8 mouse cellular contexts compared by ENCODE assay signal in the genomic region with DNA sequence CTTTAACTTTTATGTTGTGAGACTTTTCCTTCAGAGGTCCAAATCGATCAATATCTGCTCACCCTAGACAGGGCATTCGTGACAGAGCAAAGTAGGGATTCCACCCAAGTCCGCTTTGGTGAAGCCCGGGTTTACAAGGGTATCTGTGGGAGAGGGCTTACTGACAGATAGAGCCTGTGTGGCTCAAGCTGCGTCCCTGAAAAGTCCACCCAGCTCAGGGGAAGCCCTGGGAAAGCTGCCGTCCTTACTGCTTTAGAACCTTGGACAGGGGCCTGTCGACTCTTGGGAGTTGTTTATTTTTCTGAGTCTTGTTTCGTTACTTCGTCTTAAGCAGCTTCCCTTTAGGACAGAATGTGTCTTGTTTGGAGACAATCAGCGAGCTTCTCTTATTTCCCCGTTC. TPM values are rescaled to one million over a fixed set of nuclear protein-coding genes. Genes with fewer than 3 reads are reported as not detected.
DNase-seq lines count a peak whose midpoint lies in the region; ATAC-seq lines count a peak whose summit lies in the region.

No protein-coding gene starts in this region.

- no peak overlapping the region for H3K9ac ChIP-seq in liver, embryonic 11.5 days (ENCODE audit: low read depth, low read length)
- H3K9ac ChIP-seq in embryonic facial prominence, embryonic 12.5 days: no peak overlapping the region
- H3K9ac ChIP-seq in intestine, embryonic 14.5 days (ENCODE audit: low read length): no peak overlapping the region
- H3K9ac ChIP-seq in midbrain, embryonic 12.5 days (replicated peaks): peak overlapping the region; percentile 86; the same call in 1 of the 2 replicates

- no peak overlapping the region for H3K27ac ChIP-seq in liver, embryonic 11.5 days (ENCODE audit: low read depth, low read length)
- no peak overlapping the region for H3K27ac ChIP-seq in embryonic facial prominence, embryonic 12.5 days
- no peak overlapping the region for H3K27ac ChIP-seq in intestine, embryonic 14.5 days (ENCODE audit: low read depth)
- no peak overlapping the region for H3K27ac ChIP-seq in midbrain, embryonic 12.5 days (replicated peaks)

- peaks cover 5% of the 10 kb centered on the region for H3K4me1 ChIP-seq in liver, embryonic 11.5 days (replicated peaks; ENCODE audit: control insufficient read depth, insufficient read depth, low read length)
- 0 out of 2 replicates have a peak, but pooled peaks cover 7% of the 10 kb centered on the region for H3K4me1 ChIP-seq in embryonic facial prominence, embryonic 12.5 days
- H3K4me1 ChIP-seq in intestine, embryonic 14.5 days (replicated peaks; ENCODE audit: control insufficient read depth, insufficient read depth, low read length): no peaks in the 10 kb centered on the region
- peaks cover 10% of the 10 kb centered on the region for H3K4me1 ChIP-seq in midbrain, embryonic 12.5 days

- H3K4me3 ChIP-seq in liver, embryonic 11.5 days (ENCODE audit: low read depth, low read length): peak overlapping the region; percentile 4; the same call in 1 of the 2 replicates
- no peak overlapping the region for H3K4me3 ChIP-seq in embryonic facial prominence, embryonic 12.5 days
- peak overlapping the region; percentile 68; the same call in 1 of the 2 replicates for H3K4me3 ChIP-seq in intestine, embryonic 14.5 days (ENCODE audit: low read depth, low read length)
- peak overlapping the region; percentile 68 for H3K4me3 ChIP-seq in midbrain, embryonic 12.5 days

- 11% methylated on average over 11 of the region's 11 CpGs for WGBS in liver, embryonic 11.5 days
- 10% methylated on average over 11 of the region's 11 CpGs for WGBS in embryonic facial prominence, embryonic 12.5 days
- WGBS in intestine, embryonic 14.5 days: 11% methylated on average over 11 of the region's 11 CpGs
- 9% methylated on average over 11 of the region's 11 CpGs for WGBS in midbrain, embryonic 12.5 days

- no peaks in the 10 kb centered on the region for H3K9me3 ChIP-seq in liver, embryonic 11.5 days (ENCODE audit: control insufficient read depth, low read length)
- H3K9me3 ChIP-seq in embryonic facial prominence, embryonic 12.5 days: no peaks in the 10 kb centered on the region
- H3K9me3 ChIP-seq in intestine, embryonic 14.5 days (ENCODE audit: control insufficient read depth, low read length): no peaks in the 10 kb centered on the region
- H3K9me3 ChIP-seq in midbrain, embryonic 12.5 days: no peaks in the 10 kb centered on the region

- ATAC-seq in liver, embryonic 11.5 days (replicated peaks; ENCODE audit: low FRiP score): no peak
- ATAC-seq in embryonic facial prominence, embryonic 12.5 days (ENCODE audit: insufficient number of reproducible peaks, insufficient read depth, low FRiP score, low TSS enrichment): no peak
- no peak for ATAC-seq in intestine, embryonic 14.5 days (replicated peaks; ENCODE audit: low FRiP score, low TSS enrichment, low read depth)
- no peak for ATAC-seq in midbrain, embryonic 12.5 days (ENCODE audit: low FRiP score, low read depth)

- peak; percentile 45 for DNase-seq in liver, embryonic 11.5 days (ENCODE audit: low spot score)
- no peak for DNase-seq in liver
- DNase-seq in intestine, embryonic 14.5 days (ENCODE audit: low spot score): peak; percentile 57
- DNase-seq in thymus, postnatal 36 days: no peak
- no peak for DNase-seq in right cerebral cortex, postnatal 10 days (ENCODE audit: low spot score in 2 of 2)
- no peak for DNase-seq in gastrocnemius, postnatal 25 days

- H3K27me3 ChIP-seq in liver, embryonic 11.5 days (replicated peaks; ENCODE audit: control insufficient read depth, insufficient read depth, low read length): peaks cover 6% of the 10 kb centered on the region
- H3K27me3 ChIP-seq in embryonic facial prominence, embryonic 12.5 days: peaks cover 17% of the 10 kb centered on the region
- H3K27me3 ChIP-seq in intestine, embryonic 14.5 days (replicated peaks; ENCODE audit: control insufficient read depth, insufficient read depth, low read length): peaks cover 24% of the 10 kb centered on the region; the same call in 1 of the 2 replicates
- peaks cover 34% of the 10 kb centered on the region for H3K27me3 ChIP-seq in midbrain, embryonic 12.5 days

- no peaks in the 10 kb centered on the region for H3K36me3 ChIP-seq in liver, embryonic 11.5 days (ENCODE audit: control insufficient read depth, insufficient read depth, low read length)
- no peaks in the 10 kb centered on the region for H3K36me3 ChIP-seq in embryonic facial prominence, embryonic 12.5 days
- H3K36me3 ChIP-seq in intestine, embryonic 14.5 days (ENCODE audit: control insufficient read depth, insufficient read depth, low read length): no peaks in the 10 kb centered on the region
- no peaks in the 10 kb centered on the region for H3K36me3 ChIP-seq in midbrain, embryonic 12.5 days

- H3K4me2 ChIP-seq in liver, embryonic 11.5 days: peak overlapping the region; percentile 100
- peak overlapping the region; percentile 98 for H3K4me2 ChIP-seq in embryonic facial prominence, embryonic 12.5 days (replicated peaks)
- H3K4me2 ChIP-seq in intestine, embryonic 14.5 days (ENCODE audit: low read length): peak overlapping the region; percentile 100
- peak overlapping the region; percentile 98 for H3K4me2 ChIP-seq in midbrain, embryonic 12.5 days (replicated peaks)

RNA-seq across cellular contexts. Expression of a gene that starts 1.0 kb away (rescaled TPM):
- polyA plus RNA-seq in liver, embryonic 11.5 days (2014; fragmentation: Nextera tagmentation; extraction: Ambion mirVana): 0.43 and 0.47 TPM in 2 replicates
- polyA plus RNA-seq in embryonic facial prominence, embryonic 12.5 days (2016; fragmentation: Nextera tagmentation; extraction: Ambion mirVana): 1.3 and 1.6 TPM in 2 replicates
- 0.73 and 0.99 TPM in 2 replicates for polyA plus RNA-seq in intestine, embryonic 14.5 days (2014; fragmentation: Nextera tagmentation; extraction: Ambion mirVana)
- polyA plus RNA-seq in midbrain, embryonic 12.5 days (2016; fragmentation: Nextera tagmentation; extraction: Ambion mirVana): 1.1 and 2.0 TPM in 2 replicates
- total RNA-seq in gastrocnemius, postnatal 25 days (2021): under 1 TPM; 0.13 to 0.33 TPM

RNA-seq across cellular contexts. Expression of a gene that starts 26.2 kb away (rescaled TPM):
- polyA plus RNA-seq in liver, embryonic 11.5 days (2014; fragmentation: Nextera tagmentation; extraction: Ambion mirVana): 50.4 and 52.6 TPM in 2 replicates
- 45.0 and 49.5 TPM in 2 replicates for polyA plus RNA-seq in embryonic facial prominence, embryonic 12.5 days (2016; fragmentation: Nextera tagmentation; extraction: Ambion mirVana)
- polyA plus RNA-seq in intestine, embryonic 14.5 days (2014; fragmentation: Nextera tagmentation; extraction: Ambion mirVana): 38.0 and 44.0 TPM in 2 replicates
- polyA plus RNA-seq in midbrain, embryonic 12.5 days (2016; fragmentation: Nextera tagmentation; extraction: Ambion mirVana): 44.7 and 46.0 TPM in 2 replicates
- total RNA-seq in gastrocnemius, postnatal 25 days (2021): 1 to 10 TPM in 1 of 2 experiments, under 1 TPM in 1; 0.31 to 1.1 TPM

Comparison
In these comparisons a context has a peak if more than half of its experiments do, and no peak if none do; other contexts are left out.
1. DNase-seq: peak in liver, embryonic 11.5 days (single experiment) and intestine, embryonic 14.5 days (single experiment); none in liver (single experiment), thymus, postnatal 36 days (0 of 2), right cerebral cortex, postnatal 10 days (0 of 2) and gastrocnemius, postnatal 25 days (single experiment).
2. Peak in every context shown above with its lines, with median percentiles within 50 percentile points of each other: H3K4me2 ChIP-seq.